Mouse (Mus musculus): ENCODE data around the gene Uap1. TPM values are rescaled to one million over a fixed set of nuclear protein-coding genes. Genes with fewer than 3 reads are reported as not detected.

The Uap1 gene
- polyA plus RNA-seq, 1 experiment from 2014 or later = 65.0 TPM

DNA sequence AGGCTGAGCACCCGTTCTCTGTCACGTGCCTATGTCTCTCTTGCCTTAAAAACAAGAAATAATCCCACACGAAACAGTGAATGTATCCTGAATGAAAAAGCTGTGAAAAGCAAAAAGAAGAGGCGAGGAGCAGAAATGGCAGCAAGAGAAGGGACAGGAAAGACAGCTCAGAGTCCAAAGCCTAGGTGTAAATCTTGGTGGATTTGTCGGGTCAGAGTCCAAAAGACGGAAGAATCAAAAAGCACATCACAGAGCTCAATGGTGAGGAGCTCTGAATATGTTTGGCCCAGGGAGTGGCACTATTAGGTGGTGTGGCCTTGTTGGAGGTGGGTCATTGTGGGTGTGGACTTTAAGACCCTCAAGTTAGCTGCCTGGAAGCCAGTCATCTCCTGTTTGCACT lies 31.6 kb upstream of the Uap1 start:
- ATAC-seq = no peak
- H3K9ac ChIP-seq (ENCODE audit: low read depth, low read length) = no peak overlapping the region
- 96% methylated on average over 6 of the region's 6 CpGs for WGBS
- no peak overlapping the region for H3K4me3 ChIP-seq (ENCODE audit: low read length)
- H3K4me1 ChIP-seq (ENCODE audit: control insufficient read depth, insufficient read depth, low read depth, low read length) = no peaks in the 10 kb centered on the region
- no peaks in the 10 kb centered on the region for H3K27me3 ChIP-seq (replicated peaks; ENCODE audit: control insufficient read depth, insufficient read depth, low read length)
- no peak overlapping the region for H3K27ac ChIP-seq (ENCODE audit: low read depth, low read length)
- no peak overlapping the region for H3K4me2 ChIP-seq (ENCODE audit: low read length)
- peaks cover 28% of the 10 kb centered on the region for H3K36me3 ChIP-seq (ENCODE audit: control insufficient read depth, insufficient read depth, low read length)
- H3K9me3 ChIP-seq (ENCODE audit: control insufficient read depth, low read length) = no peaks in the 10 kb centered on the region

- H3K4me1 ChIP-seq (ENCODE audit: control insufficient read depth, insufficient read depth, low read depth, low read length) = no peaks in the 10 kb centered on the region
- H3K4me3 ChIP-seq (ENCODE audit: low read length) = no peak overlapping the region
- H3K27ac ChIP-seq (ENCODE audit: low read depth, low read length) = no peak overlapping the region
- no peaks in the 10 kb centered on the region for H3K9me3 ChIP-seq (ENCODE audit: control insufficient read depth, low read length)
- ATAC-seq = peak; percentile 48; the same call in 1 of the 2 replicates
- no peak overlapping the region for H3K9ac ChIP-seq (ENCODE audit: low read depth, low read length)
- no peak overlapping the region for H3K4me2 ChIP-seq (ENCODE audit: low read length)
- WGBS = 80% methylated on average over 3 of the region's 3 CpGs
- peaks cover 20% of the 10 kb centered on the region for H3K36me3 ChIP-seq (ENCODE audit: control insufficient read depth, insufficient read depth, low read length)
- H3K27me3 ChIP-seq (replicated peaks; ENCODE audit: control insufficient read depth, insufficient read depth, low read length) = no peaks in the 10 kb centered on the region
Measured at GRCm38 (mm10) chr1:170200379-170200778, 25.6 kb upstream of the Uap1 start.

DNA sequence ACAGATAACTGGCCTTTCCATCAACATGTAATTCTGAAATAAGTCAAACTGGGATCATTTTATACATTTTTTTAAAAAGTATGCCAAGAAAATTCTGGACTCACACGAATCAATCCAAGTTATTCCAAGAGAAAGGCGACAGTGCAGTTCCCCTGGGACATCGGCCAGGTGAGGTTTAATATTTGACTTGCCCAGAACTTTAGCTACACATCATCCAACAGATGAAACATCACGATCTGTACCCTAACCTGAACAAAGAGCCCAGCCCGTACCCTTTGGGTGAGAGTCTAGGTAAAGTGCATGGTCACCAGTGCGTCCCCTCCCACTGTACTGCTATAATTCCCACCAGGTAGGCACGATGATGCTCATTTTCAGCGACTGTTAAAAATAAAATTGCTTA lies 21.5 kb upstream of the Uap1 start:
- peaks cover 36% of the 10 kb centered on the region for H3K36me3 ChIP-seq (ENCODE audit: control insufficient read depth, insufficient read depth, low read length)
- 96% methylated on average over 8 of the region's 8 CpGs for WGBS

DNA sequence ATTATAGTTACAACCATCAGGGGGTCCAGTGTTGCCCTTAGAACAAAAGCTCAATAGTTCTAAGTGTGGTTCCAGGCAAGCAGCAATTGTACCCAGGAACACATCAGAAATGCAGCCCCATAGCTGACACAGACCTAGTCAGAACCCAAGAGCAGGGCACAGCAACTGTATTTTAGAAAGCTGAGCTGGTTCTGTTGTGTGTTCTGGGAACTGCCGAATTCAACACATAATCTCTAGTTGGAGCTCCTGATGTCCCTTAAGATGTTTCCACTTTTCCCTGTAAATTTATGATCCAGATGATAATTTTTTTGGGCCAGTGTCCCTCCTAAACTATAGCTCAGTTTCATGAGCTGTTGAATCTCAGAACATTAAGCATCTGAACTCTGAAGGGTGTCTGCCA lies 17.2 kb upstream of the Uap1 start:
- Histone ChIP-seq H3K36me3 (ENCODE audit: control insufficient read depth, insufficient read depth, low read length) (peaks cover 26% of the 10 kb centered on the region), H3K9me3 (ENCODE audit: control insufficient read depth, low read length) (no peaks in the 10 kb centered on the region), H3K9ac (ENCODE audit: low read depth, low read length) (no peak overlapping the region), H3K4me3 (ENCODE audit: low read length) (no peak overlapping the region), H3K27ac (ENCODE audit: low read depth, low read length) (no peak overlapping the region), H3K4me2 (ENCODE audit: low read length) (no peak overlapping the region), H3K4me1 (ENCODE audit: control insufficient read depth, insufficient read depth, low read depth, low read length) (no peaks in the 10 kb centered on the region), H3K27me3 (replicated peaks; ENCODE audit: control insufficient read depth, insufficient read depth, low read length) (no peaks in the 10 kb centered on the region)
- no peak for ATAC-seq
- WGBS = 85% methylated on average over 1 of the region's 1 CpGs

More for the DNA sequence above, 21.5 kb upstream of the Uap1 start:
- H3K27me3 ChIP-seq (replicated peaks; ENCODE audit: control insufficient read depth, insufficient read depth, low read length) = no peaks in the 10 kb centered on the region
- no peak overlapping the region for H3K9ac ChIP-seq (ENCODE audit: low read depth, low read length)
- no peak for ATAC-seq
- no peaks in the 10 kb centered on the region for H3K9me3 ChIP-seq (ENCODE audit: control insufficient read depth, low read length)
- H3K4me1 ChIP-seq (ENCODE audit: control insufficient read depth, insufficient read depth, low read depth, low read length) = no peaks in the 10 kb centered on the region
- no peak overlapping the region for H3K27ac ChIP-seq (ENCODE audit: low read depth, low read length)
- no peak overlapping the region for H3K4me2 ChIP-seq (ENCODE audit: low read length)
- H3K4me3 ChIP-seq (ENCODE audit: low read length) = no peak overlapping the region

DNA sequence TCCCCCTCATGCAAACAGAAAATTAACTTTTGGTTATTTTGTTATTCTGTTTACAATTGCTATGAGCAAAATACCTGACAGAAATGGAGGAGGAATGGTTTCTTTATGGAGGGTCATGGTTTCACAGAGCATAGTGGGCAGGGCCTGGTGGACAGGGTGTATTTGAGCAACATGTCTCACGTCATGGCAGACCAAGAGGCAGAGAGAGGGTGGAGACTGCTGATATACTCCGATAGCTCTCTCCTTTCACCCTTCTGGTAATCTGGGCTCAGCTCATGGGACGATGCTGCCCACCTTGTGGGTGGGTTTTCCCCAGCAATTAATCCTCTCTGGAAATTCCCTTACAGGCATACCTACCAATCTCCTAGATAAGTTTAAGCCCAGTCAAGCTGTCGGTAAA lies 15.5 kb upstream of the Uap1 start:
- no peak overlapping the region for H3K9ac ChIP-seq (ENCODE audit: low read depth, low read length)
- H3K4me3 ChIP-seq (ENCODE audit: low read length) = no peak overlapping the region
- no peaks in the 10 kb centered on the region for H3K9me3 ChIP-seq (ENCODE audit: control insufficient read depth, low read length)
- no peak for ATAC-seq
- no peak overlapping the region for H3K4me2 ChIP-seq (ENCODE audit: low read length)
- H3K27me3 ChIP-seq (replicated peaks; ENCODE audit: control insufficient read depth, insufficient read depth, low read length) = no peaks in the 10 kb centered on the region
- peaks cover 18% of the 10 kb centered on the region for H3K36me3 ChIP-seq (ENCODE audit: control insufficient read depth, insufficient read depth, low read length)
- H3K4me1 ChIP-seq (ENCODE audit: control insufficient read depth, insufficient read depth, low read depth, low read length) = no peaks in the 10 kb centered on the region
- no peak overlapping the region for H3K27ac ChIP-seq (ENCODE audit: low read depth, low read length)
- whole genome bisulfite sequencing = 85% methylated on average over 4 of the region's 4 CpGs

- H3K9ac ChIP-seq (ENCODE audit: low read depth, low read length) = no peak overlapping the region
- ATAC-seq = no peak
- H3K4me2 ChIP-seq (ENCODE audit: low read length) = no peak overlapping the region
- no peaks in the 10 kb centered on the region for H3K9me3 ChIP-seq (ENCODE audit: control insufficient read depth, low read length)
- H3K4me3 ChIP-seq (ENCODE audit: low read length) = no peak overlapping the region
- 83% methylated on average over 11 of the region's 11 CpGs for WGBS
- no peaks in the 10 kb centered on the region for H3K4me1 ChIP-seq (ENCODE audit: control insufficient read depth, insufficient read depth, low read depth, low read length)
- H3K27ac ChIP-seq (ENCODE audit: low read depth, low read length) = no peak overlapping the region
- no peaks in the 10 kb centered on the region for H3K27me3 ChIP-seq (replicated peaks; ENCODE audit: control insufficient read depth, insufficient read depth, low read length)
- peaks cover 10% of the 10 kb centered on the region for H3K36me3 ChIP-seq (ENCODE audit: control insufficient read depth, insufficient read depth, low read length)
Measured at GRCm38 (mm10) chr1:170188601-170189000, 13.8 kb upstream of the Uap1 start.

GRCm38 (mm10) chr1:170186531-170186930 lies 11.8 kb upstream of the Uap1 start:
- H3K9ac ChIP-seq (ENCODE audit: low read depth, low read length) = no peak overlapping the region

GRCm38 (mm10) chr1:170185137-170185536 lies 10.4 kb upstream of the Uap1 start:
- 93% methylated on average over 3 of the region's 3 CpGs for WGBS
- H3K9ac ChIP-seq (ENCODE audit: low read depth, low read length) = no peak overlapping the region
- H3K27ac ChIP-seq (ENCODE audit: low read depth, low read length) = no peak overlapping the region
- H3K4me2 ChIP-seq (ENCODE audit: low read length) = no peak overlapping the region
- H3K36me3 ChIP-seq (ENCODE audit: control insufficient read depth, insufficient read depth, low read length) = no peaks in the 10 kb centered on the region
- no peak for ATAC-seq
- H3K4me3 ChIP-seq (ENCODE audit: low read length) = no peak overlapping the region
- no peaks in the 10 kb centered on the region for H3K4me1 ChIP-seq (ENCODE audit: control insufficient read depth, insufficient read depth, low read depth, low read length)
- no peaks in the 10 kb centered on the region for H3K9me3 ChIP-seq (ENCODE audit: control insufficient read depth, low read length)
- no peaks in the 10 kb centered on the region for H3K27me3 ChIP-seq (replicated peaks; ENCODE audit: control insufficient read depth, insufficient read depth, low read length)

More at GRCm38 (mm10) chr1:170186531-170186930, 11.8 kb upstream of the Uap1 start:
- Histone ChIP-seq H3K4me3 (ENCODE audit: low read length) (no peak overlapping the region), H3K4me1 (ENCODE audit: control insufficient read depth, insufficient read depth, low read depth, low read length) (no peaks in the 10 kb centered on the region), H3K4me2 (ENCODE audit: low read length) (no peak overlapping the region), H3K9me3 (ENCODE audit: control insufficient read depth, low read length) (no peaks in the 10 kb centered on the region), H3K36me3 (ENCODE audit: control insufficient read depth, insufficient read depth, low read length) (no peaks in the 10 kb centered on the region), H3K27ac (ENCODE audit: low read depth, low read length) (no peak overlapping the region), H3K27me3 (replicated peaks; ENCODE audit: control insufficient read depth, insufficient read depth, low read length) (no peaks in the 10 kb centered on the region)
- ATAC-seq = no peak
- WGBS = 82% methylated on average over 5 of the region's 5 CpGs

GRCm38 (mm10) chr1:170182706-170183105 lies 7.9 kb upstream of the Uap1 start:
- Histone ChIP-seq H3K9me3 (ENCODE audit: control insufficient read depth, low read length) (no peaks in the 10 kb centered on the region), H3K9ac (ENCODE audit: low read depth, low read length) (no peak overlapping the region), H3K4me1 (ENCODE audit: control insufficient read depth, insufficient read depth, low read depth, low read length) (no peaks in the 10 kb centered on the region), H3K36me3 (ENCODE audit: control insufficient read depth, insufficient read depth, low read length) (no peaks in the 10 kb centered on the region), H3K27ac (ENCODE audit: low read depth, low read length) (no peak overlapping the region), H3K4me2 (ENCODE audit: low read length) (no peak overlapping the region), H3K4me3 (ENCODE audit: low read length) (no peak overlapping the region), H3K27me3 (replicated peaks; ENCODE audit: control insufficient read depth, insufficient read depth, low read length) (no peaks in the 10 kb centered on the region)
- ATAC-seq = no peak

DNA sequence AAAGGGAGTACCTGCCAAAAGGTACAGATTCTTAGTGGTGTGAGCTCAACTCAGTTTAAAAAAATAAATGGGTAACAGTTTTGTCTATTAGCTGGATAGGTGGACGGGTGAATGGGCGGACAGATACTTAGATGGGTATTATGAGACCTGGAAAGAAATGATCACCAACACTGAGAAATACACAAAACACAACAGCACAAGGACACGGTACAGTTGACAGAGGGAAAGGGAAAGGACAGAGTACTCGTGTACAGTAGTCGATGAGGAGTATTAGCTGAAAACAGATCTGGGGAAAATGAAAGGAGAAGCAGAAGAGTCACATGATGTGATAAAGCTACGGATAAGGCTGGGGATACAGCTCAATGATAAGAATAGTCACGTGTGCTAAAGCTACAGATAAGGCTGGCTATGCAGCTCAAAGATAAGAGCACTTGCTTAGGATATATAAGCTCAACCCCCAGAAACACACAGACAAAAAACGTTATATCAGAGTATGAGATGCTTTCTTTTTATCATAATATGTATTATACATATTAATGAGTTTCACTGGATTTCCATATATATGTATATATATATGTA lies 2.0 kb upstream of the Uap1 start:
- ATAC-seq = no peak
- Histone ChIP-seq H3K4me1 (ENCODE audit: control insufficient read depth, insufficient read depth, low read depth, low read length) (peaks cover 11% of the 10 kb centered on the region), H3K9ac (ENCODE audit: low read depth, low read length) (no peak overlapping the region), H3K9me3 (ENCODE audit: control insufficient read depth, low read length) (no peaks in the 10 kb centered on the region), H3K27ac (ENCODE audit: low read depth, low read length) (no peak overlapping the region), H3K4me2 (ENCODE audit: low read length) (no peak overlapping the region), H3K27me3 (replicated peaks; ENCODE audit: control insufficient read depth, insufficient read depth, low read length) (no peaks in the 10 kb centered on the region), H3K4me3 (ENCODE audit: low read length) (no peak overlapping the region), H3K36me3 (ENCODE audit: control insufficient read depth, insufficient read depth, low read length) (no peaks in the 10 kb centered on the region)
- 90% methylated on average over 8 of the region's 8 CpGs for WGBS

Data from hindbrain, embryonic 16.5 days (tissue).